Mouse (Mus musculus): ENCODE results near the gene Slc38a3. TPM values are rescaled to one million over a fixed set of nuclear protein-coding genes. Genes with fewer than 3 reads are reported as not detected.

Gene Slc38a3
- total and polyA plus RNA-seq, 3 experiments: not detected

DNA sequence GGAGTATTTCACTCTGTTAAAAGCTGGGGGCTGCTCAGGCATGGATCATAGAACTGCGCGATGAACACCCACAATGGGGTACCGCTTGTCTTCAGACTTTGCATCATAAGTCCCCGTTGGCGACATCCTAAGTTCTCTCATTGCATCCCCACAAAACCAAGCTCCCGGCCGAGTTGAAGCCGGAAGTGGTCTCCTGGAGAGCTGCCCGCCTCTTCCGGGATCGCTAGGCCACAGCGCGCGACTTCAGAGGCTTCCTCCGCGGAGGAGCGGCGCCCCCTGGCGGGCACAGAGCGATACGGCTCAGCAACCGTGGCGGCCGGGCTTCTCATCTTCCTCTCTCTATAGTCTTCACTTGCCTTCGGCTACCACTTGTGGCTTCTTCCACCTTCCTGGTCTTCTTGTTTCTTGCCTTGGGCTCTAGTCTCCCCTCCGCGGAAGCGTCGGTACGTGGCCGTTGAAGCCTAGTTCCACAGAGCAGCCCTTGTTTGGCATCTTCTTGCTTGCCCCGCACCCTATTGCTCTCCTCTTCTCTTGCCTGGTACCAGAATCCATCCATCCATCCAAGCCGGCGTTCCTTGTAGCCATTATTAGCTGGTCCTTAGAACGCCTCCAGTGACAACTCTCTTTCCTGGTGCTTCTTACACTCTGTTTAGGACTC, 24.7 kb downstream of the Slc38a3 start (continued):
- TF ChIP-seq ZC3H11A (IDR thresholded peaks at IDR 0.05; ENCODE audit: low read depth, low read length) (peak; percentile 83), MAX (IDR thresholded peaks at IDR 0.05; ENCODE audit: low read length) (no peak), UBTF (IDR thresholded peaks at IDR 0.05; ENCODE audit: borderline replicate concordance, insufficient read depth, low read depth, low read length) (no peak), GATA1 (IDR thresholded peaks at IDR 0.05; ENCODE audit: low read depth, low read length) (no peak), SMC3 (IDR thresholded peaks at IDR 0.05; ENCODE audit: low read depth, low read length) (peak; percentile 93), USF2 (IDR thresholded peaks at IDR 0.05; ENCODE audit: borderline replicate concordance in 1 of 2, insufficient read depth in 1 of 2, low read depth in 1 of 2, low read length in 2 of 2) (no peak), TAL1 (IDR thresholded peaks at IDR 0.05; ENCODE audit: low read length) (no peak), RCOR1 (IDR thresholded peaks at IDR 0.05; ENCODE audit: low read depth, low read length) (no peak), MYB (IDR thresholded peaks at IDR 0.05; ENCODE audit: low read depth, low read length) (no peak), ELF1 (IDR thresholded peaks at IDR 0.05; ENCODE audit: low read depth, low read length) (peak; percentile 94), TBP (IDR thresholded peaks at IDR 0.05; ENCODE audit: low read depth, low read length) (peak; percentile 72; the same call in 1 of the 2 replicates), MYC (IDR thresholded peaks at IDR 0.05; ENCODE audit: low read depth, low read length) (no peak), BHLHE40 (IDR thresholded peaks at IDR 0.05; ENCODE audit: borderline replicate concordance, low read depth, low read length) (no peak), POLR2A (IDR thresholded peaks at IDR 0.05; ENCODE audit: control insufficient read depth in 1 of 2, insufficient read depth in 1 of 2, low read depth in 1 of 2, low read length in 2 of 2, poor library complexity in 1 of 2) (peak; percentile 59 to 92; a peak in 3 of 4 replicates), NRF1 (IDR thresholded peaks at IDR 0.05; ENCODE audit: insufficient read depth, low read depth, low read length, poor library complexity, severe bottlenecking) (no peak)

- Histone ChIP-seq H3K9ac (ENCODE audit: control insufficient read depth, low read depth, low read length, poor library complexity, severe bottlenecking) (peak overlapping the region; percentile 68), H3K4me1 (ENCODE audit: control insufficient read depth in 1 of 2, insufficient read depth in 2 of 2, low read length in 2 of 2) (peaks cover 0 to 24% of the 10 kb centered on the region in 2 experiments; a peak in 3 of 4 replicates), H3K27ac (ENCODE audit: control insufficient read depth, low read depth, low read length) (peak overlapping the region; percentile 4; the same call in 1 of the 2 replicates), H3K79me2 (ENCODE audit: control insufficient read depth, insufficient read depth, low read length, poor library complexity) (no peaks in the 10 kb centered on the region; the same call in 1 of the 2 replicates), H3K27me3 (ENCODE audit: control insufficient read depth in 1 of 2, insufficient read depth in 2 of 2, low read length in 2 of 2) (no peaks in the 10 kb centered on the region), H3K36me3 (ENCODE audit: control insufficient read depth in 1 of 2, insufficient read depth in 2 of 2, low read length in 2 of 2) (peaks cover 0 to 7% of the 10 kb centered on the region in 2 experiments; a peak in 2 of 4 replicates), H3K9me3 (replicated peaks; ENCODE audit: insufficient read depth, low read length) (no peaks in the 10 kb centered on the region), H3K4me3 (ENCODE audit: control insufficient read depth in 1 of 2, insufficient read depth in 1 of 2, low read depth in 2 of 2, low read length in 2 of 2) (peak overlapping the region; percentile 64 to 82)
- DNase-seq (ENCODE audit: low read depth, low spot score): peak; percentile 37
- TF ChIP-seq MYB (IDR thresholded peaks at IDR 0.05; ENCODE audit: low read depth, low read length) (no peak), ZKSCAN1 (IDR thresholded peaks at IDR 0.05; ENCODE audit: low read depth, low read length) (no peak), POLR2AphosphoS5 (IDR thresholded peaks at IDR 0.05; ENCODE audit: borderline replicate concordance, low read depth, low read length) (no peak), RCOR1 (IDR thresholded peaks at IDR 0.05; ENCODE audit: low read depth, low read length) (peak; percentile 54; the same call in 1 of the 2 replicates), SIN3A (IDR thresholded peaks at IDR 0.05; ENCODE audit: low read length) (no peak), EP300 (IDR thresholded peaks at IDR 0.05; ENCODE audit: low read depth in 1 of 2, low read length in 2 of 2) (peak in 1 of 2 experiments; percentile 60; a peak in 1 of 4 replicates), TCF12 (IDR thresholded peaks at IDR 0.05; ENCODE audit: low read depth, low read length) (peak; percentile 35; the same call in 1 of the 2 replicates), GATA1 (IDR thresholded peaks at IDR 0.05; ENCODE audit: low read depth, low read length) (peak; percentile 58), HCFC1 (IDR thresholded peaks at IDR 0.05; ENCODE audit: low read depth, low read length) (no peak), ZMIZ1 (IDR thresholded peaks at IDR 0.05; ENCODE audit: low read depth, low read length) (no peak), UBTF (IDR thresholded peaks at IDR 0.05; ENCODE audit: borderline replicate concordance, insufficient read depth, low read depth, low read length) (no peak), MAZ (IDR thresholded peaks at IDR 0.05; ENCODE audit: low read depth, low read length) (0 out of 2 replicates have a peak, but pooled peaks have one; percentile 21), ETS1 (IDR thresholded peaks at IDR 0.05; ENCODE audit: low read depth, low read length) (no peak), ZC3H11A (IDR thresholded peaks at IDR 0.05; ENCODE audit: low read depth, low read length) (no peak), E2F4 (IDR thresholded peaks at IDR 0.05; ENCODE audit: borderline replicate concordance, low read depth, low read length) (no peak), TBP (IDR thresholded peaks at IDR 0.05; ENCODE audit: low read depth, low read length) (no peak), TAL1 (IDR thresholded peaks at IDR 0.05; ENCODE audit: low read length) (0 out of 2 replicates have a peak, but pooled peaks have one; percentile 21)
These were observed 25.7 kb downstream of the Slc38a3 start for GRCm38 (mm10) chr9:107643544-107644214.

Measured in MEL (cell line).